Mouse (Mus musculus) spleen, adult 18-20 months (tissue): Measurements from ENCODE around the gene Cypt4.
"Not testable (repeated sequence)": the region's sequence is repeated elsewhere in the genome, so short reads cannot be mapped to it uniquely, and the experiment has no call there.

ENCODE experiments used
- DNase-seq, 2 experiments: peaks; one replicate each; pipeline ENCODE4 v3.0.0; 2022; ENCODE audit warnings: mixed read lengths in 2 of 2

The Cypt4 gene

DNA sequence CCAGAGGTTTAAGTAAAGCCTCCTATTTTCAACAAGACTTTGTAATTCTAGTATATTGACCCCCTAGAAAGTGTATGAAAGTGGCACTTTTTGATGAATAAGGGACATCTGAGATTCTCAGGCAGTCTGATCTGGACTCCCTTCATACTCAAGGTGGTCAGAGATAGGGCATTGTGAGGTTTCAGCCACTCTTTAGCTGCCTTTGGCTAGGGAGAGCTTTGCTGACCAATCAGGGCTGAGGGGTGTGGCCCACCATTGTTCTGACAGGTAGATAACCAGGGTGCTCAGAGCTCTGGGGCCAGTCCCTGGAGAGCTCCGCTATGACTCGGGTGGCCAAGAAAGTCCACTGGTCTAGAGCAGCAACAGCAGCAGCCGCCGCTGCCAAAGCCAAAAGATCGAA lies at the start of gene Cypt4:
Gene Cypt4 (plus strand): TSS at position 301 of the 400 bp plus-strand sequence.
- no peak for DNase-seq

DNA sequence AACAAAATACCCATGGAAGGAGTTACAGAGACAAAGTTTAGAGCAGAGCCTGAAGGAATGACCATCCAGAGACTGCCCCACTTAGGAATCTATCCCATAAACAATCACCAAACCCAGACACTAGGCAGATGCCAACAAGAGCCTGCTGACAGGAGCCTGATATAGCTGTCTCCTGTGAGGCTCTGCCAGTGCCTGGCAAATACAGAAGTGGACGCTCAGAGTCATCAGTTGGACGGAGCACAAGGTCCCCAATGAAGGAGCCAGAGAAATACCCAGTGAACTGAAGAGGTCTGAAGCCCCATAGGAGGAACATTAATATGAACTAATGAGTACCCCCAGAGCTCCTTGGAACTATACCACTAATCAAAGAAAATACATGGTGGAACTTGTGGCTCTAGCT lies 12.3 kb downstream of the Cypt4 start:
- not testable (repeated sequence) for DNase-seq
